12 mouse cellular contexts compared by ENCODE assay signal in the genomic region with DNA sequence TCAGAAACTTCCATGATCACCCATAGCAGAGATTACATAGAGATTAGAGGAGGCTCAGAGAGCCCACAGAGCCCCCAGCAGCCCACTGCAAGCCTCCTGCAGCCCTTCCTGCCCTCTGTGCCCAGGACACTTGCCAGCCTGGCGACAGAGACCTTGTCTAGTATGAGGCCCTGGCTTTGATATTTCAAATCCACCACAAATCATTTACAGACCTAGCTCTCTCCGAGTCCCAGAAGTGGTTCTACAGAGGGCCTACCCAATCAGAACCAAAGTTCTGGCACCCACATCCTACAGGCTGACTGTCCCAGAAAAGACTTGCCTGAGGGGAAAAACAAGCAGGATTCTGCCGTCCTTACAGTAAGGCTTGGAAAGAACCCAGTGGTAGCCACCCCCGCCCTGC. TPM values are rescaled to one million over a fixed set of nuclear protein-coding genes. Genes with fewer than 3 reads are reported as not detected.
DNase-seq lines count a peak whose midpoint lies in the region; TF ChIP-seq lines count a peak whose summit lies in the region.
"Had no signal": no experiment of that assay in that cellular context is flagged by ENCODE, and none has a peak within 500 bp of the region (broad histone marks: within the 10 kb centered on the region; RNA-seq: fewer than 3 reads in every experiment).

No protein-coding gene starts in this region.

- TF ChIP-seq CTCF in layer of hippocampus, adult 2 months (conservative IDR thresholded peaks at IDR 0.05) = no peak

- H3K27ac ChIP-seq in layer of hippocampus, adult 2 months = peak overlapping the region; percentile 79; the same call in 1 of the 2 replicates
- H3K27ac ChIP-seq: heart, embryonic 15.5 days had no signal

- DNase-seq in adrenal gland, postnatal 10 days = peak; percentile 35
- DNase-seq in adrenal gland, postnatal 4 days (ENCODE audit: low spot score in 2 of 2) = no peak
- DNase-seq in layer of hippocampus, adult 2 months (ENCODE audit: low spot score in 2 of 2) = no peak
- DNase-seq in layer of hippocampus, adult 9-10 months (ENCODE audit: low spot score) = no peak
- peak; percentile 23 for DNase-seq in MN1 (ENCODE audit: low spot score)
- peak; percentile 69 for DNase-seq in kidney, adult 9 months
- no peak for DNase-seq in thymus, postnatal 10 days (ENCODE audit: low spot score in 2 of 2)
- DNase-seq in urinary bladder, postnatal 25 days (ENCODE audit: low spot score) = no peak
- DNase-seq: cerebellum, postnatal 14 days; gastrocnemius, postnatal 10 days; lung, postnatal 14 days had no signal

- H3K4me3 ChIP-seq in layer of hippocampus, adult 2 months = no peak overlapping the region

RNA-seq across cellular contexts. Expression of gene Pebp1, which starts 2.2 kb away (rescaled TPM):
- 100 to 1,000 TPM; 763 to 803 TPM for total RNA-seq in adrenal gland, postnatal 10 days (2021)
- total RNA-seq in adrenal gland, postnatal 4 days (2021) = 1,000 to 10,000 TPM in 1 of 2 experiments, 100 to 1,000 TPM in 1; 992 to 1,042 TPM
- 100 to 1,000 TPM; 696 to 743 TPM for total RNA-seq in layer of hippocampus, adult 2 months (2021)

RNA-seq across cellular contexts. Expression of gene Vsig10, which starts 33.6 kb away (rescaled TPM):
- 10 to 100 TPM; 23.4 to 26.0 TPM for total RNA-seq in adrenal gland, postnatal 10 days (2021)
- 10 to 100 TPM; 48.3 to 51.8 TPM for total RNA-seq in adrenal gland, postnatal 4 days (2021)
- total RNA-seq in layer of hippocampus, adult 2 months (2021) = 1 to 10 TPM; 1.5 to 2.1 TPM

Comparison
In these comparisons a context has a peak if more than half of its experiments do, and no peak if none do; other contexts are left out.
1. DNase-seq: peak in adrenal gland, postnatal 10 days (single experiment), MN1 (single experiment) and kidney, adult 9 months (single experiment); none in adrenal gland, postnatal 4 days (0 of 2), layer of hippocampus, adult 2 months (0 of 2), layer of hippocampus, adult 9-10 months (single experiment), thymus, postnatal 10 days (0 of 2) and urinary bladder, postnatal 25 days (single experiment).
2. RNA of gene Vsig10, which starts 33.6 kb away (total RNA-seq): 48.3 to 51.8 TPM in adrenal gland, postnatal 4 days and 23.4 to 26.0 TPM in adrenal gland, postnatal 10 days; 1.5 to 2.1 TPM in layer of hippocampus, adult 2 months; every median in the first group is over 4 times any median in the second.